Mouse (Mus musculus): Measurements from ENCODE around the gene Bpifb1. TPM values are rescaled to one million over a fixed set of nuclear protein-coding genes. Genes with fewer than 3 reads are reported as not detected.
"Not testable (repeated sequence)": the region's sequence is repeated elsewhere in the genome, so short reads cannot be mapped to it uniquely, and the experiment has no call there.

The Bpifb1 gene
- not detected in 2 replicates for polyA plus RNA-seq (2016; fragmentation: Nextera tagmentation; extraction: Ambion mirVana)

GRCm38 (mm10) chr2:154190546-154191258 lies at the start of gene Bpifb1:
TSS of gene Bpifb1 (plus strand) at chr2:154190818.
- H3K9ac ChIP-seq, result no peak within 1 kb of the TSS
- H3K4me2 ChIP-seq (replicated peaks), result no peak within 1 kb of the TSS
- H3K9me3 ChIP-seq, result no peaks in the 10 kb centered on the region
- no peak for ATAC-seq (ENCODE audit: insufficient number of reproducible peaks, insufficient read depth, low FRiP score, low TSS enrichment)
- no peaks in the 10 kb centered on the region for H3K4me1 ChIP-seq
- H3K27me3 ChIP-seq, result no peaks in the 10 kb centered on the region
- 80% methylated on average over 11 of the region's 11 CpGs for WGBS
- no peak within 1 kb of the TSS for H3K4me3 ChIP-seq
- H3K27ac ChIP-seq, result no peak within 1 kb of the TSS
- no peaks in the 10 kb centered on the region for H3K36me3 ChIP-seq

GRCm38 (mm10) chr2:154142580-154142979 lies 48.0 kb upstream of the Bpifb1 start, which contains the start of gene Bpifa1:
TSS of gene Bpifa1 (plus strand) at chr2:154142880.
- Histone ChIP-seq H3K36me3 (no peaks in the 10 kb centered on the region), H3K9ac (no peak within 1 kb of the TSS), H3K27ac (no peak within 1 kb of the TSS), H3K9me3 (no peaks in the 10 kb centered on the region), H3K4me3 (no peak within 1 kb of the TSS), H3K27me3 (no peaks in the 10 kb centered on the region), H3K4me1 (no peaks in the 10 kb centered on the region), H3K4me2 (replicated peaks) (no peak within 1 kb of the TSS)
- no peak for ATAC-seq (ENCODE audit: insufficient number of reproducible peaks, insufficient read depth, low FRiP score, low TSS enrichment)
- WGBS, result 73% methylated on average over 4 of the region's 4 CpGs

- Histone ChIP-seq H3K27ac (no peak overlapping the region), H3K4me3 (no peak overlapping the region), H3K4me2 (replicated peaks) (no peak overlapping the region), H3K36me3 (no peaks in the 10 kb centered on the region), H3K27me3 (no peaks in the 10 kb centered on the region), H3K4me1 (no peaks in the 10 kb centered on the region), H3K9me3 (no peaks in the 10 kb centered on the region), H3K9ac (no peak overlapping the region)
- 85% methylated on average over 3 of the region's 3 CpGs for WGBS
- no peak for ATAC-seq (ENCODE audit: insufficient number of reproducible peaks, insufficient read depth, low FRiP score, low TSS enrichment)
Observed at GRCm38 (mm10) chr2:154143735-154144134, 46.9 kb upstream of the Bpifb1 start.

GRCm38 (mm10) chr2:154147496-154147895 lies 43.1 kb upstream of the Bpifb1 start:
- H3K9me3 ChIP-seq, result no peaks in the 10 kb centered on the region
- H3K27me3 ChIP-seq, result no peaks in the 10 kb centered on the region
- H3K4me2 ChIP-seq (replicated peaks), result no peak overlapping the region
- H3K27ac ChIP-seq, result no peak overlapping the region
- 81% methylated on average over 4 of the region's 4 CpGs for WGBS
- H3K4me3 ChIP-seq, result no peak overlapping the region
- ATAC-seq (ENCODE audit: insufficient number of reproducible peaks, insufficient read depth, low FRiP score, low TSS enrichment), result no peak
- H3K4me1 ChIP-seq, result no peaks in the 10 kb centered on the region
- no peak overlapping the region for H3K9ac ChIP-seq
- no peaks in the 10 kb centered on the region for H3K36me3 ChIP-seq

- H3K36me3 ChIP-seq, result no peaks in the 10 kb centered on the region
- no peaks in the 10 kb centered on the region for H3K27me3 ChIP-seq
- H3K4me1 ChIP-seq, result no peaks in the 10 kb centered on the region
- 0 out of 2 replicates have a peak, but pooled peaks cover 3% of the 10 kb centered on the region for H3K9me3 ChIP-seq
- H3K4me2 ChIP-seq (replicated peaks), result no peak overlapping the region
- no peak overlapping the region for H3K4me3 ChIP-seq
- H3K9ac ChIP-seq, result no peak overlapping the region
- 27% methylated on average over 3 of the region's 3 CpGs for WGBS
- no peak for ATAC-seq (ENCODE audit: insufficient number of reproducible peaks, insufficient read depth, low FRiP score, low TSS enrichment)
- no peak overlapping the region for H3K27ac ChIP-seq
Observed at GRCm38 (mm10) chr2:154158433-154158832, 32.2 kb upstream of the Bpifb1 start.

GRCm38 (mm10) chr2:154162307-154162706 lies 28.3 kb upstream of the Bpifb1 start, which contains the start of gene Bpifa5:
TSS of gene Bpifa5 (plus strand) at chr2:154162607.
- 80% methylated on average over 8 of the region's 8 CpGs for WGBS
- Histone ChIP-seq H3K27me3 (no peaks in the 10 kb centered on the region), H3K4me3 (no peak within 1 kb of the TSS), H3K27ac (no peak within 1 kb of the TSS), H3K9ac (no peak within 1 kb of the TSS), H3K4me2 (replicated peaks) (no peak within 1 kb of the TSS), H3K9me3 (0 out of 2 replicates have a peak, but pooled peaks cover 3% of the 10 kb centered on the region), H3K36me3 (no peaks in the 10 kb centered on the region), H3K4me1 (no peaks in the 10 kb centered on the region)
- no peak for ATAC-seq (ENCODE audit: insufficient number of reproducible peaks, insufficient read depth, low FRiP score, low TSS enrichment)

GRCm38 (mm10) chr2:154163306-154163705 lies 27.3 kb upstream of the Bpifb1 start:
- Histone ChIP-seq H3K27ac (no peak overlapping the region), H3K9me3 (0 out of 2 replicates have a peak, but pooled peaks cover 3% of the 10 kb centered on the region), H3K4me2 (replicated peaks) (no peak overlapping the region), H3K27me3 (no peaks in the 10 kb centered on the region), H3K9ac (no peak overlapping the region), H3K36me3 (no peaks in the 10 kb centered on the region), H3K4me3 (no peak overlapping the region), H3K4me1 (no peaks in the 10 kb centered on the region)
- no peak for ATAC-seq (ENCODE audit: insufficient number of reproducible peaks, insufficient read depth, low FRiP score, low TSS enrichment)
- WGBS, result 92% methylated on average over 5 of the region's 5 CpGs

- ATAC-seq (ENCODE audit: insufficient number of reproducible peaks, insufficient read depth, low FRiP score, low TSS enrichment), result no peak
- WGBS, result 72% methylated on average over 3 of the region's 3 CpGs
- H3K9ac ChIP-seq, result no peak overlapping the region
- H3K9me3 ChIP-seq, result no peaks in the 10 kb centered on the region
- H3K4me3 ChIP-seq, result no peak overlapping the region
- no peak overlapping the region for H3K4me2 ChIP-seq (replicated peaks)
- no peaks in the 10 kb centered on the region for H3K36me3 ChIP-seq
- no peak overlapping the region for H3K27ac ChIP-seq
- no peaks in the 10 kb centered on the region for H3K27me3 ChIP-seq
- no peaks in the 10 kb centered on the region for H3K4me1 ChIP-seq
Observed at GRCm38 (mm10) chr2:154169172-154169571, 21.4 kb upstream of the Bpifb1 start.

GRCm38 (mm10) chr2:154171621-154172020 lies 19.0 kb upstream of the Bpifb1 start:
- 72% methylated on average over 6 of the region's 6 CpGs for WGBS
- no peak overlapping the region for H3K4me2 ChIP-seq (replicated peaks)
- H3K4me3 ChIP-seq, result no peak overlapping the region
- ATAC-seq (ENCODE audit: insufficient number of reproducible peaks, insufficient read depth, low FRiP score, low TSS enrichment), result no peak
- H3K27me3 ChIP-seq, result no peaks in the 10 kb centered on the region
- no peak overlapping the region for H3K27ac ChIP-seq
- H3K36me3 ChIP-seq, result no peaks in the 10 kb centered on the region
- no peaks in the 10 kb centered on the region for H3K9me3 ChIP-seq
- no peaks in the 10 kb centered on the region for H3K4me1 ChIP-seq
- no peak overlapping the region for H3K9ac ChIP-seq

- no peaks in the 10 kb centered on the region for H3K27me3 ChIP-seq
- no peaks in the 10 kb centered on the region for H3K36me3 ChIP-seq
- WGBS, result 46% methylated on average over 1 of the region's 1 CpGs
- no peak overlapping the region for H3K4me3 ChIP-seq
- H3K4me1 ChIP-seq, result no peaks in the 10 kb centered on the region
- no peak overlapping the region for H3K9ac ChIP-seq
- H3K9me3 ChIP-seq, result no peaks in the 10 kb centered on the region
- no peak for ATAC-seq (ENCODE audit: insufficient number of reproducible peaks, insufficient read depth, low FRiP score, low TSS enrichment)
- no peak overlapping the region for H3K27ac ChIP-seq
- H3K4me2 ChIP-seq (replicated peaks), result no peak overlapping the region
Observed at GRCm38 (mm10) chr2:154173313-154173712, 17.3 kb upstream of the Bpifb1 start.

- H3K27me3 ChIP-seq; H3K4me3 ChIP-seq; H3K4me1 ChIP-seq; H3K36me3 ChIP-seq; H3K9ac ChIP-seq; H3K9me3 ChIP-seq; ATAC-seq (ENCODE audit: insufficient number of reproducible peaks, insufficient read depth, low FRiP score, low TSS enrichment); H3K27ac ChIP-seq; H3K4me2 ChIP-seq (replicated peaks): not testable (repeated sequence)
- WGBS, result 84% methylated on average over 7 of the region's 7 CpGs
Observed at GRCm38 (mm10) chr2:154181900-154182299, 8.7 kb upstream of the Bpifb1 start.

GRCm38 (mm10) chr2:154183061-154183460 lies 7.6 kb upstream of the Bpifb1 start:
- H3K4me1 ChIP-seq; H3K4me3 ChIP-seq; H3K9ac ChIP-seq; H3K27ac ChIP-seq; H3K27me3 ChIP-seq; H3K9me3 ChIP-seq; H3K4me2 ChIP-seq (replicated peaks); H3K36me3 ChIP-seq; ATAC-seq (ENCODE audit: insufficient number of reproducible peaks, insufficient read depth, low FRiP score, low TSS enrichment): not testable (repeated sequence)
- 75% methylated on average over 4 of the region's 4 CpGs for WGBS

All from embryonic facial prominence, embryonic 12.5 days (tissue).